Mouse (Mus musculus) heart, adult 2 months (tissue): ENCODE measurements around the gene Nutm1.

Experiments used
- CTCF ChIP-seq: fragments of 200-600 bp; IDR thresholded peaks from 2 replicates; pipeline ENCODE4 v1.8.1; 2022; ENCODE audit warnings: antibody characterized with exemption, mild to moderate bottlenecking, moderate library complexity
- POLR2A ChIP-seq: fragments of 200-500 bp; IDR thresholded peaks from 2 replicates; pipeline ENCODE4 v1.6.1; 2011; ENCODE audit warnings: mild to moderate bottlenecking, low read depth, low read length, control low read depth; ENCODE audit not compliant: insufficient read depth

DNA sequence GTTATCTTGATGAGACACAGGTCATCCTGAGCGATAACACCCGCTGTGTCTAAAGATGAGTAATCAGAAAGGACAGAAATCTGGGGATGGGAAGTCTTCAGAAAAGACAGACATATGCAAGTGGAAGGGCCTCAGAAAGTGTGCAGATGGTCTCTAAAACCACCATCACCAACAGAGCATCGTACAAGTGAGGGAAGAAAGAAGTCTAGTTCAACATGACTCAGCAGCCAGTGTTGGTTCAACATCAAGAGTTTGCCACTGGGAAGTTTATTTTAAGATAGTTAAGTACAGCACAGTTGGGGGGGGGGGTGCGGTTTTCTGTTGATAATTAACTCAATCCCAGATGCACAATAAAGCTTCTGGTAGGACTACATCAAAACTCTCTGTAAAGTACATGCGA, 38.2 kb downstream of the Nutm1 start:
- no peak for TF ChIP-seq CTCF
- no peak for TF ChIP-seq POLR2A
